Mouse (Mus musculus): ENCODE measurements around the gene Mgp.

DNA sequence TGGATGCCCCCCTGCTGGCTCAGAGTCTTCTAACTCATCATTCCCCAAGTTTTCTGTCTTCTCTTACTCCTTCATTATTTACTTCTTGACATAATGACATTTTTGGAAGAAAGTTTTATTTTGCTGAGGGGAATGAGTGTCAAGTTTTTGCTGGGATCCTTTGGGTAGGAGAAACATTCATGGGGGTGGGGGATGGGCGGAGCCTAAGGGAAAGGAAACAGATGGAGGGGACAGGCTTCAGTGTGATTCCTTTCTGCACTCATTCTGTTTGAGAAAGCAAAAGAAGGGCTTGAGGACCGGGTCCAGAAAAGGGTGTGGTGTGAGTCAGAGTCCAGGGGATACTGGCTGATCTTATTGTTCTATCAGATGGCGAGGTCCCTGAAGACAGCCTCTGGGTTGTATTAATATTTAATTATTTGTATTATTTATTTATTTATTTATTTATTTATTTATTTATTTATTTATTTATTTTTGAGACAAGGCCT, 7.8 kb upstream of the Mgp start:
- TF ChIP-seq GATA1 (IDR thresholded peaks at IDR 0.05; ENCODE audit: borderline replicate concordance, low read length) (no peak), FLI1 (IDR thresholded peaks at IDR 0.05; ENCODE audit: low read length) (no peak)
